In genomic region chrX:142470083-142470482, GRCm38 (mm10) we compare ENCODE assay signal across 28 mouse cellular contexts.
DNase-seq lines count a peak whose midpoint lies in the region; ATAC-seq and TF ChIP-seq lines count a peak whose summit lies in the region.
"Had no signal": no experiment of that assay in that cellular context is flagged by ENCODE, and none has a peak within 500 bp of the region (broad histone marks: within the 10 kb centered on the region; RNA-seq: fewer than 3 reads in every experiment).

No protein-coding gene starts in this region.

- no peak overlapping the region for H3K4me3 ChIP-seq in hindbrain, embryonic 10.5 days
- H3K4me3 ChIP-seq in hindbrain, embryonic 14.5 days (replicated peaks; ENCODE audit: low read length): no peak overlapping the region
- no peak overlapping the region for H3K4me3 ChIP-seq in midbrain, embryonic 10.5 days
- H3K4me3 ChIP-seq in midbrain, embryonic 14.5 days (replicated peaks; ENCODE audit: low read depth, low read length): no peak overlapping the region
- no peak overlapping the region for H3K4me3 ChIP-seq in ES-Bruce4 (ENCODE audit: low read depth, low read length)
- H3K4me3 ChIP-seq: embryonic facial prominence, embryonic 13.5 days; erythroblast, embryonic 14.5 days; forebrain, embryonic 13.5 days; heart, embryonic 13.5 days; hindbrain, embryonic 12.5 days; limb, embryonic 15.5 days; midbrain, embryonic 13.5 days; neural tube, embryonic 12.5 days had no signal

- no peak for ATAC-seq in hindbrain, embryonic 14.5 days (ENCODE audit: low FRiP score)
- ATAC-seq in midbrain, embryonic 14.5 days (ENCODE audit: low FRiP score, low TSS enrichment): no peak
- peak; percentile 95 for ATAC-seq in megakaryocyte-erythroid progenitor cell, adult 5-6 weeks (replicated peaks; ENCODE audit: low FRiP score, low TSS enrichment, poor library complexity, severe bottlenecking)
- ATAC-seq: forebrain, embryonic 13.5 days; midbrain, embryonic 13.5 days had no signal

- TF ChIP-seq EP300 in ES-Bruce4 (IDR thresholded peaks at IDR 0.05; ENCODE audit: insufficient read depth, low read depth, low read length): no peak

- no peak overlapping the region for H3K4me2 ChIP-seq in hindbrain, embryonic 14.5 days (replicated peaks)
- no peak overlapping the region for H3K4me2 ChIP-seq in midbrain, embryonic 14.5 days (ENCODE audit: low read length)
- H3K4me2 ChIP-seq: embryonic facial prominence, embryonic 13.5 days; forebrain, embryonic 13.5 days; heart, embryonic 13.5 days; hindbrain, embryonic 12.5 days; limb, embryonic 15.5 days; lung, embryonic 14.5 days; midbrain, embryonic 13.5 days; neural tube, embryonic 12.5 days had no signal

- no peaks in the 10 kb centered on the region for H3K9me3 ChIP-seq in hindbrain, embryonic 10.5 days
- H3K9me3 ChIP-seq in hindbrain, embryonic 14.5 days (ENCODE audit: control insufficient read depth, low read length): no peaks in the 10 kb centered on the region
- H3K9me3 ChIP-seq in midbrain, embryonic 10.5 days (replicated peaks): no peaks in the 10 kb centered on the region
- no peaks in the 10 kb centered on the region for H3K9me3 ChIP-seq in midbrain, embryonic 14.5 days (ENCODE audit: control insufficient read depth, low read length)
- H3K9me3 ChIP-seq in ES-Bruce4 (replicated peaks; ENCODE audit: control insufficient read depth, insufficient read depth, low read length, poor library complexity, severe bottlenecking): no peaks in the 10 kb centered on the region
- H3K9me3 ChIP-seq: embryonic facial prominence, embryonic 13.5 days; forebrain, embryonic 13.5 days; heart, embryonic 13.5 days; hindbrain, embryonic 12.5 days; limb, embryonic 15.5 days; midbrain, embryonic 13.5 days; neural tube, embryonic 12.5 days had no signal

- DNase-seq in hindbrain, embryonic 10.5 days (ENCODE audit: low spot score): no peak
- no peak for DNase-seq in hindbrain, embryonic 14.5 days (ENCODE audit: low spot score)
- no peak for DNase-seq in midbrain, embryonic 10.5 days (ENCODE audit: low spot score)
- no peak for DNase-seq in midbrain, embryonic 14.5 days
- no peak for DNase-seq in urinary bladder, postnatal 10 days (ENCODE audit: low spot score)
- no peak for DNase-seq in cerebellum, postnatal 36 days
- DNase-seq: adrenal gland, postnatal 10 days; cerebellum, adult 18-20 months; cerebellum, postnatal 25 days; gastrocnemius, postnatal 25 days; heart, adult 18-20 months; heart, postnatal 14 days; layer of hippocampus, adult 9-11 months; right cerebral cortex, postnatal 25 days; spleen, adult 18-20 months had no signal

- H3K36me3 ChIP-seq in hindbrain, embryonic 10.5 days: no peaks in the 10 kb centered on the region
- no peaks in the 10 kb centered on the region for H3K36me3 ChIP-seq in hindbrain, embryonic 14.5 days (replicated peaks; ENCODE audit: control insufficient read depth, insufficient read depth)
- no peaks in the 10 kb centered on the region for H3K36me3 ChIP-seq in midbrain, embryonic 10.5 days
- H3K36me3 ChIP-seq in midbrain, embryonic 14.5 days (ENCODE audit: control insufficient read depth, insufficient read depth, low read length): no peaks in the 10 kb centered on the region
- no peaks in the 10 kb centered on the region for H3K36me3 ChIP-seq in ES-Bruce4 (ENCODE audit: control insufficient read depth, insufficient read depth, low read length, poor library complexity, severe bottlenecking)
- H3K36me3 ChIP-seq: embryonic facial prominence, embryonic 13.5 days; heart, embryonic 13.5 days; hindbrain, embryonic 12.5 days; limb, embryonic 15.5 days; midbrain, embryonic 13.5 days; neural tube, embryonic 12.5 days had no signal

- H3K4me1 ChIP-seq in hindbrain, embryonic 10.5 days (replicated peaks): peaks cover 24% of the 10 kb centered on the region; the same call in 1 of the 2 replicates
- H3K4me1 ChIP-seq in hindbrain, embryonic 14.5 days (replicated peaks; ENCODE audit: control insufficient read depth, insufficient read depth, low read length): no peaks in the 10 kb centered on the region
- H3K4me1 ChIP-seq in midbrain, embryonic 10.5 days: peaks cover 21% of the 10 kb centered on the region
- no peaks in the 10 kb centered on the region for H3K4me1 ChIP-seq in midbrain, embryonic 14.5 days (ENCODE audit: control insufficient read depth, insufficient read depth, low read length)
- H3K4me1 ChIP-seq in ES-Bruce4 (ENCODE audit: control insufficient read depth, insufficient read depth, low read length): no peaks in the 10 kb centered on the region
- H3K4me1 ChIP-seq: embryonic facial prominence, embryonic 13.5 days; forebrain, embryonic 13.5 days; hindbrain, embryonic 12.5 days; limb, embryonic 15.5 days; midbrain, embryonic 13.5 days; neural tube, embryonic 12.5 days had no signal

- no peak overlapping the region for H3K9ac ChIP-seq in hindbrain, embryonic 14.5 days
- H3K9ac ChIP-seq in midbrain, embryonic 14.5 days (replicated peaks; ENCODE audit: low read length): no peak overlapping the region
- no peak overlapping the region for H3K9ac ChIP-seq in ES-Bruce4 (ENCODE audit: low read depth, poor library complexity, severe bottlenecking)
- H3K9ac ChIP-seq: embryonic facial prominence, embryonic 13.5 days; forebrain, embryonic 13.5 days; heart, embryonic 13.5 days; hindbrain, embryonic 12.5 days; limb, embryonic 15.5 days; liver, embryonic 14.5 days; lung, embryonic 14.5 days; midbrain, embryonic 13.5 days; neural tube, embryonic 12.5 days had no signal

- peaks cover 39% of the 10 kb centered on the region for H3K27me3 ChIP-seq in hindbrain, embryonic 10.5 days (ENCODE audit: insufficient read depth, poor library complexity, severe bottlenecking)
- 0 out of 2 replicates have a peak, but pooled peaks cover 3% of the 10 kb centered on the region for H3K27me3 ChIP-seq in hindbrain, embryonic 14.5 days (ENCODE audit: control insufficient read depth, insufficient read depth, low read length)
- peaks cover 90% of the 10 kb centered on the region for H3K27me3 ChIP-seq in midbrain, embryonic 10.5 days (ENCODE audit: low read depth, poor library complexity, severe bottlenecking)
- no peaks in the 10 kb centered on the region for H3K27me3 ChIP-seq in midbrain, embryonic 14.5 days (ENCODE audit: control insufficient read depth, insufficient read depth, low read length)
- H3K27me3 ChIP-seq in ES-Bruce4 (ENCODE audit: control insufficient read depth, insufficient read depth, low read length, poor library complexity, severe bottlenecking): no peaks in the 10 kb centered on the region
- H3K27me3 ChIP-seq: CH12.LX; neural tube, embryonic 12.5 days had no signal

- no peak for TF ChIP-seq CTCF in ES-Bruce4 (IDR thresholded peaks at IDR 0.05; ENCODE audit: low read depth, low read length)

- TF ChIP-seq POLR2A in ES-Bruce4 (IDR thresholded peaks at IDR 0.05; ENCODE audit: insufficient read depth, low read length): no peak

- 84% methylated on average over 1 of the region's 1 CpGs for WGBS in hindbrain, embryonic 10.5 days
- WGBS in hindbrain, embryonic 14.5 days: 87% methylated on average over 1 of the region's 1 CpGs
- 80% methylated on average over 1 of the region's 1 CpGs for WGBS in midbrain, embryonic 10.5 days
- 89% methylated on average over 1 of the region's 1 CpGs for WGBS in midbrain, embryonic 14.5 days

- H3K27ac ChIP-seq in hindbrain, embryonic 10.5 days: peak overlapping the region; percentile 83; the same call in 1 of the 2 replicates
- no peak overlapping the region for H3K27ac ChIP-seq in hindbrain, embryonic 14.5 days
- H3K27ac ChIP-seq in midbrain, embryonic 10.5 days (replicated peaks): peak overlapping the region; percentile 76; the same call in 1 of the 2 replicates
- H3K27ac ChIP-seq in midbrain, embryonic 14.5 days (replicated peaks; ENCODE audit: low read depth, low read length): no peak overlapping the region
- peak overlapping the region; percentile 97 for H3K27ac ChIP-seq in ES-Bruce4 (ENCODE audit: insufficient read depth, low read length)
- H3K27ac ChIP-seq: embryonic facial prominence, embryonic 13.5 days; forebrain, embryonic 13.5 days; heart, embryonic 13.5 days; hindbrain, embryonic 12.5 days; limb, embryonic 15.5 days; liver, embryonic 14.5 days; midbrain, embryonic 13.5 days; neural tube, embryonic 12.5 days had no signal

Comparison
In these comparisons a context has a peak if more than half of its experiments do, and no peak if none do; other contexts are left out.
1. H3K27ac ChIP-seq: peak in hindbrain, embryonic 10.5 days (single experiment), midbrain, embryonic 10.5 days (single experiment) and ES-Bruce4 (single experiment); none in hindbrain, embryonic 14.5 days (single experiment) and midbrain, embryonic 14.5 days (single experiment).